Comparison of ENCODE assay signal across 8 mouse cellular contexts in genomic region chr9:108692226-108693041, GRCm38 (mm10). TPM values are rescaled to one million over a fixed set of nuclear protein-coding genes. Genes with fewer than 3 reads are reported as not detected.
DNase-seq lines count a peak whose midpoint lies in the region; ATAC-seq and TF ChIP-seq lines count a peak whose summit lies in the region.

No protein-coding gene starts in this region.

- peak; percentile 5; the same call in 1 of the 2 replicates for TF ChIP-seq POLR2A in testis, adult 2 months (IDR thresholded peaks at IDR 0.05; ENCODE audit: control insufficient read depth, low read depth, low read length)

- H3K9me3 ChIP-seq in E14TG2a.4 (ENCODE audit: low read length) = no peaks in the 10 kb centered on the region
- no peaks in the 10 kb centered on the region for H3K9me3 ChIP-seq in forebrain, embryonic 13.5 days (replicated peaks)
- H3K9me3 ChIP-seq in heart, postnatal 0 days (replicated peaks; ENCODE audit: control insufficient read depth, low read length) = no peaks in the 10 kb centered on the region
- H3K9me3 ChIP-seq in neural tube, embryonic 14.5 days (ENCODE audit: control insufficient read depth, low read length) = no peaks in the 10 kb centered on the region

- H3K4me2 ChIP-seq in forebrain, embryonic 13.5 days = peak overlapping the region; percentile 83
- H3K4me2 ChIP-seq in heart, postnatal 0 days (ENCODE audit: low read depth, low read length) = peak overlapping the region; percentile 95
- peak overlapping the region; percentile 94 for H3K4me2 ChIP-seq in neural tube, embryonic 14.5 days (ENCODE audit: low read depth, low read length)

- peak; percentile 50; the same call in 1 of the 2 replicates for ATAC-seq in cerebellum, adult (ENCODE audit: insufficient number of reproducible peaks, low FRiP score, low TSS enrichment)
- peak; percentile 81 for ATAC-seq in forebrain, embryonic 13.5 days
- ATAC-seq in heart, postnatal 0 days (ENCODE audit: insufficient read depth, low read depth) = peak; percentile 53
- ATAC-seq in neural tube, embryonic 14.5 days (ENCODE audit: low read depth) = peak; percentile 79

- under 1% methylated on average over 91 of the region's 92 CpGs for WGBS in forebrain, embryonic 13.5 days
- WGBS in heart, postnatal 0 days = under 1% methylated on average over 92 of the region's 92 CpGs
- WGBS in neural tube, embryonic 14.5 days = under 1% methylated on average over 80 of the region's 92 CpGs

- peaks cover 6% of the 10 kb centered on the region; the same call in 1 of the 2 replicates for H3K36me3 ChIP-seq in E14TG2a.4 (ENCODE audit: insufficient read depth, low read length)
- 0 out of 2 replicates have a peak, but pooled peaks cover 4% of the 10 kb centered on the region for H3K36me3 ChIP-seq in forebrain, embryonic 13.5 days (ENCODE audit: poor library complexity, severe bottlenecking)
- no peaks in the 10 kb centered on the region for H3K36me3 ChIP-seq in heart, postnatal 0 days (replicated peaks; ENCODE audit: control insufficient read depth, insufficient read depth, low read length)
- no peaks in the 10 kb centered on the region for H3K36me3 ChIP-seq in neural tube, embryonic 14.5 days (ENCODE audit: control insufficient read depth, insufficient read depth, low read length)
- H3K36me3 ChIP-seq in testis, adult 2 months (ENCODE audit: control insufficient read depth, insufficient read depth, low read length) = no peaks in the 10 kb centered on the region

- peaks cover 40% of the 10 kb centered on the region for H3K27me3 ChIP-seq in E14TG2a.4 (ENCODE audit: insufficient read depth, low read length)
- H3K27me3 ChIP-seq in forebrain, embryonic 13.5 days = no peaks in the 10 kb centered on the region
- H3K27me3 ChIP-seq in heart, postnatal 0 days (ENCODE audit: control insufficient read depth, insufficient read depth, low read length) = no peaks in the 10 kb centered on the region
- no peaks in the 10 kb centered on the region for H3K27me3 ChIP-seq in neural tube, embryonic 14.5 days (ENCODE audit: control insufficient read depth, insufficient read depth, low read length)
- H3K27me3 ChIP-seq in testis, adult 2 months (ENCODE audit: control insufficient read depth, insufficient read depth, low read length) = no peaks in the 10 kb centered on the region

- no peak for TF ChIP-seq EP300 in heart, postnatal 0 days (IDR thresholded peaks at IDR 0.05; ENCODE audit: low read depth)

- peak overlapping the region; percentile 78 for H3K9ac ChIP-seq in forebrain, embryonic 13.5 days
- peak overlapping the region; percentile 84 for H3K9ac ChIP-seq in heart, postnatal 0 days (replicated peaks; ENCODE audit: low read depth, low read length)
- H3K9ac ChIP-seq in neural tube, embryonic 14.5 days (replicated peaks; ENCODE audit: low read depth, low read length) = peak overlapping the region; percentile 86

- TF ChIP-seq CTCF in E14TG2a.4 (conservative IDR thresholded peaks at IDR 0.05; ENCODE audit: low read length) = no peak
- TF ChIP-seq CTCF in heart, postnatal 0 days (IDR thresholded peaks at IDR 0.05; ENCODE audit: low read depth) = 0 out of 2 replicates have a peak, but pooled peaks have one; percentile 11
- TF ChIP-seq CTCF in testis, adult 2 months (IDR thresholded peaks at IDR 0.05; ENCODE audit: control insufficient read depth, insufficient read depth, insufficient replicate concordance, low read depth, low read length) = no peak

- peaks cover 23% of the 10 kb centered on the region for H3K4me1 ChIP-seq in E14TG2a.4 (replicated peaks; ENCODE audit: low read depth, low read length)
- peaks cover 35% of the 10 kb centered on the region for H3K4me1 ChIP-seq in forebrain, embryonic 13.5 days
- H3K4me1 ChIP-seq in heart, postnatal 0 days (ENCODE audit: control insufficient read depth, insufficient read depth) = peaks cover 21% of the 10 kb centered on the region
- peaks cover 25% of the 10 kb centered on the region for H3K4me1 ChIP-seq in neural tube, embryonic 14.5 days (ENCODE audit: control insufficient read depth, insufficient read depth, low read length)
- peaks cover 16% of the 10 kb centered on the region for H3K4me1 ChIP-seq in testis, adult 2 months (ENCODE audit: control insufficient read depth, insufficient read depth, low read length)

- peak; percentile 61 for DNase-seq in heart, postnatal 0 days (ENCODE audit: low spot score)
- peak; percentile 69 to 79 for DNase-seq in kidney, postnatal 4 days
- DNase-seq in lung, adult 18-20 months = peak; percentile 47 to 55

- H3K4me3 ChIP-seq in E14TG2a.4 (replicated peaks; ENCODE audit: low read length) = peak overlapping the region; percentile 84
- H3K4me3 ChIP-seq in forebrain, embryonic 13.5 days = peak overlapping the region; percentile 70
- H3K4me3 ChIP-seq in heart, postnatal 0 days (ENCODE audit: low read depth, low read length) = peak overlapping the region; percentile 83
- peak overlapping the region; percentile 82 for H3K4me3 ChIP-seq in neural tube, embryonic 14.5 days (ENCODE audit: low read depth, low read length)
- H3K4me3 ChIP-seq in testis, adult 2 months (ENCODE audit: control insufficient read depth, low read depth, low read length) = peak overlapping the region; percentile 98

- peak overlapping the region; percentile 70 for H3K27ac ChIP-seq in forebrain, embryonic 13.5 days
- peak overlapping the region; percentile 83 for H3K27ac ChIP-seq in heart, postnatal 0 days (ENCODE audit: low read depth)
- peak overlapping the region; percentile 81 for H3K27ac ChIP-seq in neural tube, embryonic 14.5 days (ENCODE audit: low read depth, low read length)
- peak overlapping the region; percentile 73 for H3K27ac ChIP-seq in testis, adult 2 months (ENCODE audit: control insufficient read depth, insufficient read depth, low read depth, low read length)

RNA-seq across cellular contexts. Expression of gene Prkar2a, which starts 3.3 kb away (rescaled TPM):
- polyA plus RNA-seq in forebrain, embryonic 13.5 days (2015; fragmentation: Nextera tagmentation; extraction: Ambion mirVana) = 32.8 and 34.2 TPM in 2 replicates
- total RNA-seq in heart, postnatal 0 days (2014; rRNA removed; ENCODE audit: low replicate concordance) = 48.2 and 52.8 TPM in 2 replicates
- polyA plus RNA-seq in heart, postnatal 0 days (2015; fragmentation: Nextera tagmentation; extraction: Ambion mirVana) = 17.8 and 20.7 TPM in 2 replicates
- 60.2 and 80.1 TPM in 2 replicates for polyA plus RNA-seq in neural tube, embryonic 14.5 days (2014; fragmentation: Nextera tagmentation; extraction: Ambion mirVana)
- 105 and 112 TPM in 2 replicates for polyA plus RNA-seq in testis, adult 2 months (2012; rRNA removed)

RNA-seq across cellular contexts. Expression of gene Slc25a20, which starts 30.5 kb away (rescaled TPM):
- polyA plus RNA-seq in forebrain, embryonic 13.5 days (2015; fragmentation: Nextera tagmentation; extraction: Ambion mirVana) = 39.0 and 41.3 TPM in 2 replicates
- total RNA-seq in heart, postnatal 0 days (2014; rRNA removed; ENCODE audit: low replicate concordance) = 95.7 and 137 TPM in 2 replicates
- 240 and 248 TPM in 2 replicates for polyA plus RNA-seq in heart, postnatal 0 days (2015; fragmentation: Nextera tagmentation; extraction: Ambion mirVana)
- 24.0 and 34.8 TPM in 2 replicates for polyA plus RNA-seq in neural tube, embryonic 14.5 days (2014; fragmentation: Nextera tagmentation; extraction: Ambion mirVana)
- 19.7 and 20.4 TPM in 2 replicates for polyA plus RNA-seq in testis, adult 2 months (2012; rRNA removed)

RNA-seq across cellular contexts. Expression of gene Arih2, which starts 43.2 kb away (rescaled TPM):
- 55.9 and 58.2 TPM in 2 replicates for polyA plus RNA-seq in forebrain, embryonic 13.5 days (2015; fragmentation: Nextera tagmentation; extraction: Ambion mirVana)
- 59.5 and 76.4 TPM in 2 replicates for total RNA-seq in heart, postnatal 0 days (2014; rRNA removed; ENCODE audit: low replicate concordance)
- polyA plus RNA-seq in heart, postnatal 0 days (2015; fragmentation: Nextera tagmentation; extraction: Ambion mirVana) = 33.8 and 38.2 TPM in 2 replicates
- polyA plus RNA-seq in neural tube, embryonic 14.5 days (2014; fragmentation: Nextera tagmentation; extraction: Ambion mirVana) = 37.7 and 45.2 TPM in 2 replicates
- polyA plus RNA-seq in testis, adult 2 months (2012; rRNA removed) = 138 and 143 TPM in 2 replicates

Comparison
In these comparisons a context has a peak if more than half of its experiments do, and no peak if none do; other contexts are left out.
1. Peak in every context shown above with its lines: DNase-seq, ATAC-seq, H3K4me3 ChIP-seq and H3K27ac ChIP-seq.